Mouse (Mus musculus): ENCODE results near the gene Snx29. TPM values are rescaled to one million over a fixed set of nuclear protein-coding genes. Genes with fewer than 3 reads are reported as not detected.
"Not testable (repeated sequence)": the region's sequence is repeated elsewhere in the genome, so short reads cannot be mapped to it uniquely, and the experiment has no call there.

Snx29 gene
- total RNA-seq, 2 experiments from 2014 or later, result 12.2 to 16.3 TPM

DNA sequence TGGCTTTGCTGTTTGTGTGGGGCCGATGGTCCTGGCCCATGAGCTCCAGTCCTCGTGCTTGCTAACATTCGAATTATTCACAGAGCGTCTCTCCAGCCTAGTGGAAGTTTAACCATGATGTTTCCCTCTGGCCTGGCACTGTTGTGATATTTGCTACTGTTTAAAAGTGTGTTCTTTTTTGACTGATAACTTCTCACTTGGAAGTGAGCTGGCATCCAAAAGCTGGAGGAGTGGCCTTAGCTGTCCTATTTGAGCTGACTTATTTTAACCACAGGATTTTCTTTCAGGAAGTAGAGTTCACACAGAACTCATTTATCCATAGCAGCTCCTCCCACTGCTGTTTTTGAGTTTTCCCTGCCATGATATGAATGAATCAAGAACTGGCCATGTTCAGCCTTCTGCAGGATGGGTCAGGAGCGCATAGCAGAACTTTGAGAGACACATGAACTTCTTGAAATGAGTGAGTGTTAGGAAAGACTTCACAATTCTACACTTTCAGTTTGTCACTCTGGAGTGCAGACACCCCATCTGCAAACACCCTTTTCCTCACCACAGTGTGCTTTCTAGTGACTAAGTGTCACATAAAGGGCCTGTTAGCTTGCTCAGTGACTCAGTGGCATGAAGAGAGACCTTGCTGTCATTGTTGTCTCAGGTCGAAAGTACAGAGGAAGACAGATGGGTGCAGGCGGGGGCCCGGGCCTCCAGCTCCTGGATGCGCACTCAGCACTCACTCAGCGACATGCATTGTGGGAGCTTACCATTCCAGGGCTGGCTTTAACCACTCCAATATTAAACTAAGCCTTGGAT is 152.6 kb downstream of the Snx29 start:
- no peak for DNase-seq
- intact Hi-C loops (cut with DNase I), result no loop called here

DNA sequence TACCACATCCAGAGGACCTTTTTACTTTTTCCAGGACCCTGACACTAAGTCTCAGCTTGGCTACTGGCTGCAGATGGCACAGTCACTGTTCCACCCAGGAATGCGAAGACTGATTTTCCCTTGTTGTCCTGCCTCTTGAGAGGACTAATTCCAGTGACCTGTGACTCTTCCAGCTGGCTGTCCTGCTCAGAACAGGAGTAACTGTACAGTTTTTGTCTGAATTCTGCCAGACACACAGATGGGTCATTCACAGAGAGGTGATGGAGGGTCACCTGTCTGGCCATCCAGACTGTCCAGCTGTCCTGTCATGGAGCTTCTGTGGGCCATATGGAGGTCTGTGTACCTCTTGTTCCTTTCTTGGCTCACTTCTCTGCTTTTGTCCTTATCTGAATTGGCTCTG is 153.6 kb downstream of the Snx29 start:
- DNase-seq, result no peak
- intact Hi-C loops (cut with DNase I), result no loop called here

DNA sequence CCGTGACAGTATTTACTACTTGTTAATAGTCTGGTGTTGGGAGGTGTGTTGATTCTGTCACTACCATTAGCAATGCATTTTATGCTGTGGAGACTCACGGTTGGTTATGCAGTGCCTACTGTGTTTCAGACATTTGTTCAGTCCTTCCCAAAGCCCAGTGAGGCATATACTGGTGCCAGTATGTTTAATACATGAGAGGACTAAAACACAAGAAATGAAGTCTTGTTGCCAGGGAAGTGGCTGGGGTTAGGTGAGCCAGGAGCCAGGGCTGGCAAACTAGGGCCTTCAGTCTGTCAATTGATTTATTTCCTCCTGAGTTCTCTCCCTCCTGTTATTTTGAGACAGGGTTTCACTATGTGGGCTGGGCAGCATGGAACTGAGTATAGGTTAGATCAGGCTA is 154.3 kb downstream of the Snx29 start:
- DNase-seq, result no peak
- intact Hi-C loops (cut with DNase I), result loop anchor here (1.0 kb wide), 1 partner anchor 35 kb away; no protein-coding TSS in a partner anchor

DNA sequence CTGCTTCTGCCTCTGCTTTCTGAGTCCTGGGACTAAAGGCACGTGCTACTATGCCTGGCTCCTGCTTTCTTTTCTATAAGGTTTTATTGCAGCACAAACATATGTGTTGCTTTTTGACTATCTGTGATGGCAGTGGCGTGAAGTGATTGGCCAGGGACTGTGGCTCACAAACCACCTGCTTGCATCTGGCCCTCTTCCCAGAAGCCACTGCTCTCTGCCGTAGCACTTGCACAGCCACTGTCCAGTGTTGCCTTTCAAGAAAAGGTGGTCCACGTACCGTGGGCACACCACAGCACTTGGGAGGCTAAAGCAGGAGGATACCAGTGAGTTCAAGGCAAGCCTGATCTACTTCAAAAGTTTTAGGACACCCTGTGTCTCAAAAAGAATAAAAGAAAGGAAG is 154.9 kb downstream of the Snx29 start:
- intact Hi-C loops (cut with DNase I), result loop anchor here (1.0 kb wide), 1 partner anchor 35 kb away; no protein-coding TSS in a partner anchor
- peak in 1 of 2 experiments; percentile 23 for DNase-seq

DNA sequence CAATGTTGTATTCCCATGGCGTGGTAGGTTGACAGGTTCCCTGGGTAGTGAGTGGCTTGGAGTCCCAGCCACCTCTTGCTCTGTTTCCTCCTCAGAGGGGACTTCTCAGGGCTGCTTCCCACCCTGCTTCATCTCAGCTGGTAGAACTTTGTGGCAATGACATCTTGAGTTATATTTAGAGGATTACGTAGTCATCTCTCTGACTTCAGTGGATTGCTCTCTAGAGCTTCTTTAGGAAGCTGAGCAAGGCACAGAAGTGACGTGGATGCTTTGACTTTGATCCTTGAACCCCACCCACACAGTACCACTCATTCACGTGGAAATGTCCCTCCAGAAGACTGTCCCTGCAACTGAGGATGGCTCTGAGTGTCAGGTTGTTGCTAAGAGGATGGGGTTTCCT is 156.9 kb downstream of the Snx29 start:
- no peak for DNase-seq
- intact Hi-C loops (cut with DNase I), result no loop called here

DNA sequence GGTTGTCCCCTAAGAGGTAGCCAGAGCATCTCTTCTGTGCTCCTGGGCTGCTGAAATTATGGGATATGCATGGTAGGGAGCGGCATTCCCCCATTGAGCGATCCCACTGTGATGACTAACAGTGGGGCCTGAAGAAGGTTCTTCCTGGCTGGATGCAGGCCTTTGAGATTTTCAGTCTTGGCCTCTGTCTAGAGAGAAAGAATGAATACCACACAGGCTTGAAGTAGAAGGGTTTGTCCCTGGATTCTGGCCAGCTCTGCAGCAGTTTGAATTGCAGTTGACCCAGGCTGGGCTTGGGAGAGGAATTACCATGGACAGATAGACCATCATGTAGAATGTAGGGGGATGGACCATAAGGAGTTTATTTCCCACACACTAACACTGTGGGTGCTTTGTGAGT is 159.5 kb downstream of the Snx29 start:
- DNase-seq, result peak in 1 of 2 experiments; percentile 35
- intact Hi-C loops (cut with DNase I), result no loop called here

DNA sequence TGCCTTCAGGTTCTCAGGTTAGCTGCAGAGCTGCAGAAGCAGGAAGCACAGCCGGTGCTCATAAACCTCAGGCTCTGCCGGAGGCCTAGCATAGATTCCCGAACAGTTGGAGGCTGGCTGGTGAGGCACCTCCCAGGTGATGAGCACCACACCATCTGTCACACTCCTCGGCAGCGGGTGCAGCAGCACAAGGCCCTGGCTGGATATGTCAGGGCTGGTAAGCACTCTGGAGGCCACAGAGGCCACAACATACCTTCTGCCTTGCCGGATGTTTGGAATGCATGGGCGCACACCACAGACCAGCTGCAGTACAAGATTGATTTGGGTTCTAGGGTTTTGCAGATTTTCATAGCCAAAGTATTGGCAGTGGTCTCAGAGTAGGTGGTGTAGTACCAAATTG is 172.2 kb downstream of the Snx29 start:
- DNase-seq, result no peak
- intact Hi-C loops (cut with DNase I), result no loop called here

DNA sequence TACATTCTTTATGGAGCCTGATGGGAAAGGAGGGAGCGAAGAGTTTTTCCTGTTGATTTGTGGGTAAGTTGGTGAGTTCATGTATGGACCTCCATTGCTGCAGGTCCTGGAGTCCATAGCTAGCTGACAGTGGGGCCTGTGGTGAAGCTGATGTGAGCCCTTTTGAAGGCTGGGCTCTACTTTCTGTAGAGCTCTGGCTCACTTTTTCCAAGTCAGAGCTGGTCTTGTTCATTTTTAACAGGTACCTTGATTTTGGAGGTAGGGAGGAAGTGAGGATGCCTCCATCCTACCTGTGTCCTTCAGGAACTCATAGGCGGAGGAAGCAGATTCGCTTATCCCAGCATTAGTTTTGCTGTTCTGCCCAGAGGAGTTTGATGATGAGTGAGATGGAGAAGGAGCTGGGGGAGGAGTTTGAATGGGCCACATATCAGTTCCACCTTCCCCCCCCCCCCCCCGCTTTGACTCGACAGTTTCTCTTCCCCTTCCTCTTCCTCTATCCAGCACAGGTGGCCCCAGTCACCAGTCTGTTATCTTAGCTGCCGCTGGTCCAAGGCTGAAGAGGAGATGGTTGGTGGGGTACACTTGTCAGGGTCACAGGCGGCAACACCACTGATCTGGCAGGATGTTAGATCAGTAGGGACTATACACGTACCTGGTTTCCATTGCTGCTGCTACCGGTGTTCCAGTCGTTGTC is 173.4 kb downstream of the Snx29 start:
- intact Hi-C loops (cut with DNase I), result no loop called here

DNA sequence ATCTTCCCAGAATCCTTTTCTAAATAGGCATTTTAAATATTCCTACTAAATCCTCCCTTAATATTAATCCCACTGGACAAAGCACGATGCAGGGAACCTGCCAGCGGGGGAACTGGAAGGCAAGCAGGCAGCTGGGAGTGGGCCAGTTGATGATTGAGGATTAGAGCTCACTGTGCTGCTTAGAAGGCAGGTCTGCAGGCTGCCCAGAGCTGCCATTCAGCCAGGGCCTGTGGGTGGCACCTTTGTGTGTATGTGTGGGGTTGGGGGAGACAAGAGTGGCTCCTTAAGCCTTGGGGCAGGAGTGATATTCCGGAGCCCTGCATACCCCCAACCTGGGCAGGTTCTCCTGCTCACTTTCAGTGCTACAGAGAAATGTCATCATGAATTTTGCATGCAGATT is 174.0 kb downstream of the Snx29 start:
- DNase-seq, result no peak
- intact Hi-C loops (cut with DNase I), result no loop called here

More for the DNA sequence above, 173.4 kb downstream of the Snx29 start:
- DNase-seq, result no peak

DNA sequence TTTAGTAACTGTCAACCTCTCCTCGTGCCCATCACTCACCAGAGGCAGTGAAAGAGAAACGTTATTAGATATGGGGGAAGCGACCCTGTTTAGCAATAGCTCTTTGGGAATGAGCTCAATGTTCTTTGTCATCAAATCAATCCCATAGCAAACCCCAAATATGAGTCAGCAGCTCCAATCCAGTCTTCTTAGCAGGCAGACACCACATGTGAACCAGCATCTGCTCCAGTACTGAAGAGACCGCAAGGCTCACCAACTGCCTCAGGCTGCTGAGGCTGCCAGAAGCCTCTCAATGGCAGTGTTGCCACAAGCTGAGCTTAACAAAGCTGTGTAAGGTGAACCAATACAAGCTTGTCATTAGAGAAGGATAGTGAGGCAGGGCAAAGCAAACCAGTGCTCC is 177.4 kb downstream of the Snx29 start:
- no peak for DNase-seq
- intact Hi-C loops (cut with DNase I), result no loop called here

DNA sequence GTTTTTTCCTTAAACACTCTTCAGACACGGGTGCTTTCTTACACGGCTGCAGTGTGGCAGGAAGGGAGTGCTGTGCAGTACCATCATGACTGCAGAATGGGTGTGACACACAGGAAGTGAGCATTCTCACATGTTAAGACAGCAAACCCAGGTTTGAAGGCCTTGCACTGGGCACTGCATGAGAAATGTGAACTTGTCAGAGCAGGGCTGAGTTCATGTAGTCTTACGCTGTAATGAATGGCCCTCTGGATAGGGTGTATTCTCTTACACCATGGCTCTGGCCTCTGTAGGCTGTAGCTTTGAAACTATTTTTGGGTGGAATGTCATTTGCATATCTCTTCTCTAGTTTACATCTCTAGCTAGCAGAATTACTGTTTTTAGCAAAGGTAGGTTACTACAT is 178.4 kb downstream of the Snx29 start:
- intact Hi-C loops (cut with DNase I), result no loop called here
- no peak for DNase-seq

DNA sequence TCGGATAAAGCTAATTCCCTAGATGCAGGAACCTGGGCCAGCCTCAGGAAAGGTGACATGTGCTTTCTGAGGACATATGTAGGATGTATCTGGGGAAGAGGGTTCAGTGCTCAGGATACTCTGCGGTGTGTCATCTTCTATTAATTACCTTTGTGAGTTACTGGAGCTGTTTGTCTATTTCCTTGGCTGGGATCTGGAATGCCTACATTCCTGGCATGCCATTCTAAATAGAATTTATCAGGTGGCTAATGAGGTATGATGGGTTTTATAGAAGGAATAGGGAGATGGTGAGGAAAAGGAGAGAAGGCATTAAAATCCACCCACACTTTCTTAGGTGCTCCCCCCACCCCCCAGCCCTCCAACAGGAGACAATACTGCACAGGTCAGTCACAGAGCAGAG is 178.9 kb downstream of the Snx29 start:
- intact Hi-C loops (cut with DNase I), result no loop called here
- peak in 1 of 2 experiments; percentile 21 for DNase-seq

DNA sequence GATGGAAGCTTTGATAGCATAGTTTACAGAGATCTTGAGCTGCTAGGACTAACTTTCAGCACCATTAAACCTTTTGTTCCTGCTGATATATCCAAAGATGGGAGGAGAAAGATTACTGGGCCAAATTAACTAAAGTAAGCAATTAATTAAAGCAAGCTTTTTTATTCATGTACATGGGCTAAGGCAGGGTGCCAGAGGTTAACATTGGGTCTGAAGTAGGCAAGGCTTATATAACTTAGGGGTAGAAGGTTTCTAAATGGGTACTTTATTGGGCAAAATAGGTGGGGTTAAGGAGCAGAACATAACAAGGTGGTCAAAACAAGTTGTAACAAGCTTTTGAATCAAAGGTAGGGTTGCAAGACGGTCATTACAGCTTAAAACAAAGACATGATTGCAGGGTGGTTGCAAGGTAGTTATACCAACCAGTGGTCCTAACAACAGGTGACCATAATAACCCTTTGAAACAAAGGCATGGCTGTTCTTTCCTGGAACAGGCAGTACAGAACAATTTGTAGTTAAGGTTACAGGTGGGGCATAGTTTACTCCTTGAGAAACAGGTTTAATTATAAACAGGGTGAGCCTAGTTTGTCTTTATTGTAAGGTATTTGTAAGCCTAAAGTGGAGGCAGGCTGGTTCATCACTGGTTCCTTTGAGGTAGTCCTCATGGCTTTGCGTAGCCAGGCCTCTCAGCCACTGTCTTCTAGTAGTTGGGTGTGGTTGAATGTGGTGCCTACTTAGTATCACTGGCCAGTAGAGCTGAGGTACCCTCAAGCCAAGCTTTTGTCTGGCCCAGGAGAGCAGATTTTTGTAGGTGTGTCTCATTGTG is 182.2 kb downstream of the Snx29 start:
- no peak for DNase-seq
- intact Hi-C loops (cut with DNase I), result no loop called here

DNA sequence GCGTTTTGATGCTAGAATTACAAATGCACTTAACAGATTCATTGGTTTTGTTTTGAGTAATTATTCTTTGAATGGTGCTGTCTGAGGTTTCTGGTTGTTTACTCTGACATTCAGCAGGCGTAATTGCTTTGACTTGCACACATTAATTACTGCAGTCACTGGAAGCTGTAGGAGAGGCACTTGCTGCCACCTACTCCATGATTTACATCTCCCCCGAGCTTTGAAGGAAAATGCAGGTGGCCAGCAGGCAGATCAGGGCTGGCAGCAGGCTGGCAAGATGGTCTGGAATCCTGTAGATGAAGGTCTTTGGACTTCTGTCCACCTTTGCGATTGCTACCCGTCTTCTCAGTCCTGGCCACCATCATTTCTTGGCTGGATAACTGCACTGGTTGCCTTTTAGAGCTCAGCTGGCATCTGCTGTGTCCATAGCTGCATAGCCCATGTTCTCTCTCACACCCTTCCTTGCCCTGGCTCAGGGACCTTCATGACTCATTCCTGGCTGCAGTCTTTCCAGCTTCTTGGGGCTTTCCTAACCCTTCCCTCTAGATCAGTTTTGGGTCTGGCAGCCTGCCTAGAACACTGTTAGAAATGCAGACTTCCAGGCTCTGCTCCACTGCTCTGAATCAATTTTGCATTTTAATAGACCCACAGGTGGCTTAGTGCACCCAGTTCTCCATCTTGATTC is 182.9 kb downstream of the Snx29 start:
- intact Hi-C loops (cut with DNase I), result no loop called here
- peak; percentile 72 to 80 for DNase-seq

DNA sequence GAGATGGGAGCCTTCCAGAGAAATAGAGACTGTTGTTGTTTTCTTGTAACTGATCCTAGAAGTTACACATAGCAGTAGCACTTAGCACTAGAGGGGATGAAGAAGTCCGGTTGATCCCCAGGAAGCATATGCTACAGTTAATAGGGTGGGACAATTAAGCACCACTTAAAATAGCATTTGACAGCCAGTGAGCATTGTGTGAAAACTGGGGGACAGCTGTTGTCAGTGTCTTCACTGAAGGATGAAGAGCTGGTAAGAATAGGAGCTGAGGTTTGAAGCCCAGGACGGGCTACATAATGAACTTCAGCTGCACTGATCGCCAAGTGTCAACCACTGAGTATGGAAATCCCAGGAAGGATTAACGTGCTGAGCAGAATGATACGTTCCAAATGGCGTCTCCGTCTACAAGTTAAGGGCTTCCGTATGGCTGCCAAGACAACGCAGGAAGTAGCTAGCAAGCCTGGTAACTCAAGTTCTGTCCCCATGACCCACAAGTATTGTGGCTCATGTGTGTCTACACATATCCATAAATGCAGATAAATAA is 184.6 kb downstream of the Snx29 start:
- no peak for DNase-seq
- intact Hi-C loops (cut with DNase I), result no loop called here

DNA sequence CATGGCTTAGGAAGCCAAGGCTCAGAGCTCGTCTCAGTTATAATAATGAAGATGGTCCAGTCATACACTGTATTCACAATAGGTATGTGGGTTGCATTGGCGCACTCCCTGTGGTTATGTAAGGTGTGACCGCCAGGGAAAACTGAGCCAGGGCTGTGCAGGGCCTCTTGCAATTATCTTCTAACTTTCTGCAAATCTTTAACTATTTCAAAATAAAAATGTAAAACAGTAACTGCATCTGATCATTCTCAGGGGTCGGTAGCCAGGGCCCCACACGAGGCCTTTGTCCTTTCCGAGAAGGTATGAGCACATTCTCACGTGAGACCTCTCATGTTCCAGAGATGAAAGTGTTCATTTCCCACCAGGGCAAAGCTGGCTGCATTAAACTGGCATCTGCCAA is 185.6 kb downstream of the Snx29 start:
- no peak for DNase-seq
- intact Hi-C loops (cut with DNase I), result no loop called here

DNA sequence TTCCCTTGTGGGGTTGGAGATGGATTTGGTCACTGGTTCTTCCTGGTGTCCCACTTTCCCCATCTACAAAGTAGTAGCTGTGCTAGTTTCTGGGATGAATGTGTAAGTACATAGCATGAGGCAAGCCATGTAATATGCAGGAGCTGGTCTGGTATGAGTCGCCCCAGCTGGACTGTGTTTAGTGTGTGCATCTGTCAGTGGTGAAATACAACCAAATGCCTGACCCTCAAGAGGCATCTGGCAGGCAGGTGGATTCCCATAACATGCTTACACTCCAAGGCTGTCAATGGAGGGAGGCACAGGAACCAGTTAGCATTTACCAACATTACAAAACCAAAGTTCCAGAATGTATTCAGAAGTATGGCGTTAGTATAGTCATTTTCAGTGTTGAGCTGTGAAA is 187.7 kb downstream of the Snx29 start:
- intact Hi-C loops (cut with DNase I), result no loop called here
- no peak for DNase-seq

DNA sequence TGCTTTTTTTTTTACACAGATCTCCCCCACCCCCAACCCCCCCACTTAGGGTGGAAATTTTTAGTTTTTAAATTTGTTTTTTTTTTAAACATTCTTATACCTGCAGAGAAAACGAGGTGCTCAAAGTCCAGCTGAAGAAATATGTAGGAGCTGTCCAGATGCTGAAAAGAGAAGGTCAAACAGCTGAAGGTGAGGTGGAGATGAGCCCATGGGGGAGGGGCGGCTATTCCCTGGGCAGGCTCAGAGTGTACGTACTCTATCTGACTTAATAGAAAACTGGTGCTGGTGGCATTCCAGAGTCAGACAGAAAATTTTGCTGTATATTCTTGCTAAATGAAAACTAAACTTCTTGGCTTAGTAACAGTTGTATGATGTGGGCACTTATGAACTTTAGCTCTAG is 188.1 kb downstream of the Snx29 start:
- peak in 1 of 2 experiments; percentile 53 for DNase-seq
- intact Hi-C loops (cut with DNase I), result no loop called here

DNA sequence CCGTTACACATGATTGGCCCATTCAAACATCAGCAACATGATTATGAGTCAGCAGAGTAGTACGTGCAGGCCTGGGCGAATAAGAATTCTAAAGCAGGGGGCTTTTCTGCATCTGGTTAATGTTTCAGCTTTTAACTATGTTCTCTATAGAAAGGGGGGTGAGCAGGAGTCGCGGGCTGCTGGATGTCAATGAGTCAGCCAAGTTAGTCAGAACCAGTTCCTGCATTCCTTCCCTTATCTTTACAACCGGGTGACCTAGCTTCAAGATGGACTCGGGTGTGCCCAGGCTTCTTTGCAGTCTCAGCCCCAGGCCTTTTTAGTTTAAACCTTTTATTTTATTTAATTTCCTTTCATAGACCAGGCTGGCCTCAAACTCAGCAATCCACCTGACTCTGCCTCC is 189.0 kb downstream of the Snx29 start:
- intact Hi-C loops (cut with DNase I), result loop anchor here (1.0 kb wide), 1 partner anchor 34 kb away; no protein-coding TSS in a partner anchor
- DNase-seq, result not testable (repeated sequence)

DNA sequence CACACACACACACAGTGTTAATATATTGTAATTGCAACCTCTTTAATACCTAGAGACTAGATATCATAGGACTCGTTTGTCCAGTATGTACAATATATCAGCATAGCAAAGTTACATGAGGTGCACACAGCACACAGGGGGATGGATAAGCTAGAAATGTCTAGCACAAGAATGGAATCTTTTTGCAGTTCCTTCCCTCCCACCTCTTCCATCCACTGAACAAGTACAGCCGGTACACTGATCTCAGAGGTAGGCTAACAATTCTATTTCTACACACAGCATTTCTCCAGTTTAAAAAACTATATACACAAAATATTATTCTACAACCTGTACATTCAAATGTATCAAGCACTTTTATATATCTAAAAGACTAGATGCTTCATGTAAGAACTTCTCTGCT is 194.0 kb downstream of the Snx29 start:
- no peak for DNase-seq
- intact Hi-C loops (cut with DNase I), result loop anchor here (5.0 kb wide), 1 partner anchor 49 kb away; no protein-coding TSS in a partner anchor
